Mouse (Mus musculus): ENCODE results near the gene Tmc4. TPM values are rescaled to one million over a fixed set of nuclear protein-coding genes. Genes with fewer than 3 reads are reported as not detected.

The Tmc4 gene
- total RNA-seq, 2 experiments from 2014 or later = 3.2 to 3.5 TPM

DNA sequence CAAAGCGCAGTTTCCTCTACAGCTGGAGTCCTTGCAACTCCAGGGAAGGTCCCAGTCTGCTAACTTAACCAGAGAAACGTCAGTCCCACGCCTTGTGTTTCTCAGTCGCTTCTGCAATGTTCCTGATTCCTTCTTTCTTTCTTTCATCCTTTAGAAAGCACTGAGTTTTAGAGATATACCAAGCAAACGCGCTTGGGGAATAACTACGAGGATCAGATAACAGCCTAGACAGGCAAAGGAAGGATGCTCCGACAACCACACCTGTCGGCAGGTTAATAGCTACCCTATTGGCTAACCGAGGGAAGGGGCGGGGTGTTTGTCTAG, 33.0 kb downstream of the Tmc4 start:
- no peak for DNase-seq (ENCODE audit: low spot score in 2 of 2)

DNA sequence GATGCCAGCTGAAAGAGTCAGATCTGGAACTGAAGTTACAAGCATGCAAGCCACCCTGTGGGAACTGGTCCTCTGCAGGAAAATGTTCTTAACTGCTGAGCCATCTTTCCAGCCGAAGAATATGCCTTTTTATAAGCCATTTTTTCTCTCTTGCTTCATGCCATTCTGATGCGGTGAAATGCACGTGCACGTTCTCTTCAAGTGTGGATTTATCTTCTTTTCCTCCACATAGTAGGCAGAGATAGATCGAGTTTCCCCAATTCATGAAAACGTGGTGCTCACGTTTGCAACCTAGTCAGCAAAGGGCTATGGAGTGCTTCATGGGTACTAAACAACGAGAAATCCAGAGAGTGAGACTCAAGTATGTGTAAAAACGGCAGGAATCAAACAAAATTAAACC, 33.5 kb downstream of the Tmc4 start:
- no peak for DNase-seq (ENCODE audit: low spot score in 2 of 2)

DNA sequence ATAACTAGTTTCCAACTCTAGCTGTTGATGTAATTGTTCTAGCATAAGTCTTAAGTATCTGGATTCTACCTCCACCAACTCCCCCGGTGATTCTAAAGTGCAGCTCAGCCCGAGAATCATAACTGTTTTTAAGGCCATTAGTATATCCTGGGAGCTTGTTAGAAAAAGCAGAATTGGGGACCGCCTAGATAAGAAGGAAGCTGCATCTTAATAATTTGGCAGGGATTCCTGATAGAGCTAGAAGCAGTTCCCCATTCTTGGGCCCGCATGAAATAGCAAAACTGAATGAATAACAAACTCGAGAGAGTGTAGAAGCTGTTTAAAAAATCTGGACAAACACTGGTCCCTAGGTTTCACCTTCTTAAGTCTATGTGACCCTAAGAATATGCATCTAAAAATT, 33.9 kb downstream of the Tmc4 start:
- no peak for DNase-seq (ENCODE audit: low spot score in 2 of 2)

DNA sequence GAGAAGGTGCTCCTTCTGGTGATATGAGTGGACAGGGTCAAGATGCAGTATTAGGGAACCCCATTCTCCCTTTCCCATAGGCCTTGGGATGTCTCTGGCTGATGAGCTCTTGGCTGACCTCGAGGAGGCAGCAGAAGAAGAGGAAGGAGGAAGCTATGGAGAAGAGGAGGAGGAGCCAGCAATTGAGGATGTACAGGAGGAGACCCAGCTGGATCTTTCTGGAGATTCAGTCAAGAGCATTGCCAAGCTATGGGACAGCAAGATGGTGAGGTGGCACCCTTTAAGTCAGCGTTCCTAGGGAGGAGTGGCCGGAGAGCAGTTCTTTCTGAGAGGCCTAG, 46.9 kb downstream of the Tmc4 start:
- no peak for DNase-seq (ENCODE audit: low spot score in 2 of 2)

DNA sequence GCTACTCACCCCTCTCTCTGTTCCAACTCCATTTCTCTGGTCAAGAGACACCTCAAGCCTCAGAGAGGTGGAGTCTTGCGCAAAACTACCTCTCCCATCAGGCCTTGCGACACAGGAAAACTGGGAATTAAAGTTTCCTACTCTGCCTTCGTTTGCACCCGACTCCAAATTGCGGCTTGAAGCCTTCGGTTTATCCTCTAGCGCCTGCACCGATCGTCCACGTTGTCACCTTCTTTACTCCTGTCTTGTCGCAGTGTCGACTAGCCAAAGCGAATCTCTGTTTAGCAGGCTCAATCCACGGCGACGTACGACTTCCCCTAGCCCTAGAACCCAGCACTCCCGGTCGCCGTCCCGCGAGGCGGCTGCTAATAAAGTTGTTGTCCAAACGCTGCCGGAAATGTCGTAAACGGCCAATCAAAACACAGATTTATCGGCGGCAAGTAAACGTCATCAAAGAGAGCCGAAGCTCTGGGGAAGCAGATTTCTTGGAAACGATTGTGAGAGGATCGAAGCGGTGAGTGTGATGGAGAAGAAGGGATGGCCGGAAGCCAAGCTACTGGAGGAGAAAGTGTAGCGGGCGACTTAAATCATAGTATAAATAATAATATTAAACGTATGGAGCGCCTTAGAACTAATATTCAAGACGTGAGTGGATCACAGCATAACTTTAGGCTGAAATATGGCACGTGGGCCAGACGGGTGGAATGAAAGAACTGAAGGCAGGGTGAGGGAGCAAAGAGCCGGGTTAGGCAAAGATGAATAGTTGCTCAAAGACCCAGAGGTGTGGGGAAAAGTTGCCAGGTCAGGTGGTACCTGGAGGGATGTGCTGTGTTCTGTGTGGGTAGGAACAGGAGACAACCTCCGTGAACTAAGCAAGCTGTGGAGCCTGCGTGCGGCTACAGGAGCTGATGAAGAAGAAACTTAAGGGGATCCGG, 47.5 kb downstream of the Tmc4 start, which contains the start of the genes Tfpt and Prpf31:
Gene Tfpt, minus strand, starts transcription at position 387 of the 935 bp plus-strand sequence.
Gene Prpf31, plus strand, starts transcription at position 443 of the 935 bp plus-strand sequence.
- DNase-seq (ENCODE audit: low spot score in 2 of 2) = peak; percentile 96 to 97

DNA sequence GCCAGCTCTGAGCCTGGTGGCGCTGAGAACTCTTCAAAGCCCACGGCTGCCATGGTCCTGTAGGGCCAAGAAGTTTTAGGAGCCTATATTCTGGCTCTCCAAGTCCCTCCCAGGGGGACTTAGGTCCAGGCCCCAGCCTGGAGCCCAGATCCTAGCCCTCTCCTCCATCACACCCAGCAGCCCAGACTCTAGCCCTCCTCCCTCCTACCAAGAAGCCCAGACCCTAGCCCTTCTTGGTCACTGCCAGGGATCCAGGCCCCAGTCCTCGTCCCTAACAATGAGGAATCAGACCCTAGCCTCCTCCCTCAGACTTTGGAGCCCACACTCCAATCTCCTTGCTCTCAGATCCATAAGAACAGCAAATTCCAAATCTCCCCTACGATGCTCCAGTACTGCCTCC, 48.3 kb downstream of the Tmc4 start:
- DNase-seq (ENCODE audit: low spot score in 2 of 2) = no peak

GRCm38 (mm10) chr7:3617242-3617995, 59.9 kb downstream of the Tmc4 start, which contains the start of gene Ndufa3:
Gene Ndufa3, plus strand, starts transcription at chr7:3617373.
- DNase-seq (ENCODE audit: low spot score in 2 of 2) = peak; percentile 80 to 91

- no peak for DNase-seq (ENCODE audit: low spot score in 2 of 2)
Observed at GRCm38 (mm10) chr7:3616389-3617241, 60.7 kb downstream of the Tmc4 start.

- no peak for DNase-seq (ENCODE audit: low spot score in 2 of 2)
Observed at GRCm38 (mm10) chr7:3616057-3616388, 61.3 kb downstream of the Tmc4 start, which contains the start of gene Oscar. Gene Oscar, minus strand, starts transcription at chr7:3616157.

Small RNA genes within 50 kb of the gene (microRNA-seq; reads per million reads assigned to microRNA genes)
- 4.8 to 7.7 reads per million in 2 experiments for gene Mir3572

Other genes with a start within 250 kb of the Tmc4 start
- not detected for gene Tarm1, start 174.9 kb downstream of the Tmc4 start, total RNA-seq (2021)
- gene Oscar, start 61.4 kb downstream of the Tmc4 start, total RNA-seq (2021) = 1 to 10 TPM in 1 of 2 experiments, under 1 TPM in 1; 0.65 to 1.3 TPM
- gene Ndufa3, start 60.2 kb downstream of the Tmc4 start, total RNA-seq (2021) = 100 to 1,000 TPM; 634 to 664 TPM
- gene Tfpt, start 47.6 kb downstream of the Tmc4 start, total RNA-seq (2021) = 10 to 100 TPM; 37.0 to 41.1 TPM
- gene Prpf31, start 47.6 kb downstream of the Tmc4 start, total RNA-seq (2021) = 10 to 100 TPM; 52.5 to 55.9 TPM
- 10 to 100 TPM; 53.6 to 61.3 TPM for gene Cnot3, start 32.3 kb downstream of the Tmc4 start, total RNA-seq (2021)
- 1 to 10 TPM; 5.5 to 6.2 TPM for gene Leng1, start 11.7 kb downstream of the Tmc4 start, total RNA-seq (2021)
- 10 to 100 TPM; 70.0 to 74.8 TPM for gene Tsen34, start 15.3 kb upstream of the Tmc4 start, total RNA-seq (2021)
- 100 to 1,000 TPM; 121 to 124 TPM for gene Mboat7, start 16.0 kb upstream of the Tmc4 start, total RNA-seq (2021)
- gene Rps9, start 26.4 kb upstream of the Tmc4 start, total RNA-seq (2021) = 100 to 1,000 TPM; 432 to 494 TPM
- under 1 TPM; 0.12 to 0.32 TPM for gene Pirb, start 42.8 kb upstream of the Tmc4 start, total RNA-seq (2021)
- not detected for gene Gm15448, start 148.1 kb upstream of the Tmc4 start, total RNA-seq (2021)
- not detected for gene Pira2, start 167.5 kb upstream of the Tmc4 start, total RNA-seq (2021)
- not detected for gene Gm14548, start 220.6 kb upstream of the Tmc4 start, total RNA-seq (2021)
- gene Lilra6, start 237.9 kb upstream of the Tmc4 start, total RNA-seq (2021) = not detected

Data from layer of hippocampus, postnatal 14 days (tissue).